8 mouse cellular contexts compared by ENCODE assay signal in the genomic region with DNA sequence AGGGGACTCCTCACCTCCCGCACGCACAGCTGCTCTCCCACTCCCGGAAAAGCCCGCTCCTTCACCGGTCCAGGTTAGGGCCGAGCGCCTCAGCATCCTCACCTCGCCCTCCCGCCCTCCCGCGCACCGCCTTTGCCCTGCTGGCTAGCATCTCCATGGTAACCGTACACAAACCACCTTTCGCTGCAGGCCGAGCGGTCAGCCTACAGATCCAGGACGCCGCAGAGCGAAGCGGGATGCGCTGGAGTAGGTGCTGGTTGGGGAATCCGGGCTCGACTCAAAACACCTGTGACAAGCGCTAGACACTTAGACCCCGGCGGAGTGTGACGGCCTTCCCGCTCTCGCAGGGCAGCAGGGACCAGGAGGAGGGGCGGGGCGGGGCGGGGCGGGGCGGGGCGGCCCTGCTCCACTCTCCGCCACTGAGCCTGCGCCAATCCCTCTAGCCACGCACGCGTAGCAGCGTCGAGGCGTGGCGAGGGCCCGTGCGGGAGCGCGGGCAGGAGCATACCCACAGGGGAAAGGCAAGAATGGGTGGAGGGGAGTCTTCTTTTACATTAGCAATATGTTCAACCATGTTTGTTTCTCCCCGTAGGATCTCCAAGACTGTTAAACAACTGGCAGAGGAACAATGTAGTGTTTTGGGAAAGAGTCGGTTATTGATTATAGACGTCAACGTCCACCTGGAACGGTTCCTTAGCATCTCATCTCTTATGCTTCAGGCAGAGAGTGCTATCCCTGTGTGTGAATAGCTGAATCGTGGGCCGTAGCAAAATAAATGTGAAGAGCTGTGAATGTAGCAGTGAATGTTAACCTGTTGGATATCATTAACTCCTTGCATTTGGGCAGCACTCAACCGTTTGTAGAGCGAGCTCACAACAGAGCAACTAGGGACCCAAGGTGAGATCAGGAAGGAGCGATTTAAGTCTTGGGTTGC. TPM values are rescaled to one million over a fixed set of nuclear protein-coding genes. Genes with fewer than 3 reads are reported as not detected.
DNase-seq lines count a peak whose midpoint lies in the region; ATAC-seq lines count a peak whose summit lies in the region.

Armc2 (minus strand) TSS at position 427 of the 934 bp plus-strand sequence.

- peak within 1 kb of the TSS; percentile 66 for H3K9ac ChIP-seq in forebrain, embryonic 13.5 days
- peak within 1 kb of the TSS; percentile 56 for H3K9ac ChIP-seq in neural tube, embryonic 15.5 days (replicated peaks)

- no peaks in the 10 kb centered on the region for H3K9me3 ChIP-seq in forebrain, embryonic 13.5 days (replicated peaks)
- H3K9me3 ChIP-seq in neural tube, embryonic 15.5 days (replicated peaks) = no peaks in the 10 kb centered on the region

- peaks cover 15% of the 10 kb centered on the region for H3K4me1 ChIP-seq in forebrain, embryonic 13.5 days
- peaks cover 2% of the 10 kb centered on the region; the same call in 1 of the 2 replicates for H3K4me1 ChIP-seq in neural tube, embryonic 15.5 days

- peak; percentile 97 for ATAC-seq in cerebellum, adult (ENCODE audit: insufficient number of reproducible peaks, low FRiP score, low TSS enrichment)
- peak; percentile 99 for ATAC-seq in forebrain, embryonic 13.5 days
- ATAC-seq in neural tube, embryonic 15.5 days (ENCODE audit: low FRiP score) = peak; percentile 99

- peak; percentile 57 for DNase-seq in ES-CJ7 (ENCODE audit: low read depth, low spot score)
- DNase-seq in heart, postnatal 14 days = peak; percentile 74 to 75
- DNase-seq in large intestine, adult 2 months (ENCODE audit: low read depth, low spot score) = peak; percentile 29
- peak; percentile 65 to 75 for DNase-seq in lung, adult 18-20 months
- DNase-seq in testis, postnatal 10 days (ENCODE audit: low spot score) = peak; percentile 75

- intact Hi-C loops in heart, postnatal 14 days (cut with DNase I) = loop anchor here (5.0 kb wide), 1 partner anchor 36 kb away; no protein-coding TSS in a partner anchor

- peaks cover 11% of the 10 kb centered on the region for H3K27me3 ChIP-seq in forebrain, embryonic 13.5 days
- H3K27me3 ChIP-seq in neural tube, embryonic 15.5 days (replicated peaks) = 0 out of 2 replicates have a peak, but pooled peaks cover 6% of the 10 kb centered on the region

- no peak within 1 kb of the TSS for H3K27ac ChIP-seq in forebrain, embryonic 13.5 days
- peak within 1 kb of the TSS; percentile 30 for H3K27ac ChIP-seq in neural tube, embryonic 15.5 days (replicated peaks)

- 3% methylated on average over 52 of the region's 58 CpGs for WGBS in forebrain, embryonic 13.5 days
- WGBS in large intestine, adult 2 months = 3% methylated on average over 58 of the region's 58 CpGs
- 3% methylated on average over 57 of the region's 58 CpGs for WGBS in neural tube, embryonic 15.5 days

- no peaks in the 10 kb centered on the region for H3K36me3 ChIP-seq in forebrain, embryonic 13.5 days (ENCODE audit: poor library complexity, severe bottlenecking)
- no peaks in the 10 kb centered on the region for H3K36me3 ChIP-seq in neural tube, embryonic 15.5 days

- H3K4me2 ChIP-seq in forebrain, embryonic 13.5 days = peak within 1 kb of the TSS; percentile 72
- H3K4me2 ChIP-seq in neural tube, embryonic 15.5 days = peak within 1 kb of the TSS; percentile 75

- H3K4me3 ChIP-seq in forebrain, embryonic 13.5 days = peak within 1 kb of the TSS; percentile 61
- peak within 1 kb of the TSS; percentile 59 for H3K4me3 ChIP-seq in neural tube, embryonic 15.5 days (replicated peaks)

RNA-seq across cellular contexts. Expression of gene Armc2, which starts in this region (rescaled TPM):
- polyA plus RNA-seq in forebrain, embryonic 13.5 days (2015; fragmentation: Nextera tagmentation; extraction: Ambion mirVana) = 7.3 and 7.4 TPM in 2 replicates
- 1 to 10 TPM; 3.7 to 3.9 TPM for total RNA-seq in heart, postnatal 14 days (2021)
- 0.31 and 0.93 TPM in 2 replicates for polyA plus RNA-seq in large intestine, adult 2 months (2012; rRNA removed)
- polyA plus RNA-seq in neural tube, embryonic 15.5 days (2015; fragmentation: Nextera tagmentation; extraction: Ambion mirVana) = 7.1 and 10.2 TPM in 2 replicates

Comparison
In these comparisons a context has a peak if more than half of its experiments do, and no peak if none do; other contexts are left out.
1. Peak in DNase-seq in large intestine, adult 2 months; RNA of the gene not detected or under 1 TPM.